Mouse (Mus musculus): ENCODE data around the gene Fuz. TPM values are rescaled to one million over a fixed set of nuclear protein-coding genes. Genes with fewer than 3 reads are reported as not detected.
A peak's percentile ranks its signal among the peaks of the same experiment; 100 is the strongest.

The Fuz gene
- polyA plus RNA-seq, 1 experiment from 2014 or later = 14.5 TPM

GRCm38 (mm10) chr7:44901230-44901722 lies 5.4 kb downstream of the Fuz start:
- Histone ChIP-seq H3K36me3 (ENCODE audit: control insufficient read depth, insufficient read depth, low read length) (peaks cover 74% of the 10 kb centered on the region), H3K27me3 (ENCODE audit: control insufficient read depth, insufficient read depth, low read length) (no peaks in the 10 kb centered on the region), H3K4me1 (ENCODE audit: control insufficient read depth in 2 of 2, insufficient read depth in 2 of 2, low read length in 2 of 2) (peaks cover 12 to 22% of the 10 kb centered on the region in 2 experiments), H3K27ac (replicated peaks in 1 of 2; ENCODE audit: control insufficient read depth in 1 of 2, insufficient read depth in 1 of 2, low read depth in 2 of 2, low read length in 2 of 2) (peak overlapping the region in 1 of 2 experiments; percentile 10; a peak in 1 of 4 replicates), H3K4me2 (ENCODE audit: low read length) (peak overlapping the region; percentile 54), H3K9me3 (ENCODE audit: control insufficient read depth, low read length) (no peaks in the 10 kb centered on the region), H3K9ac (ENCODE audit: low read length) (no peak overlapping the region), H3K4me3 (ENCODE audit: control insufficient read depth in 1 of 2, insufficient read depth in 1 of 2, low read depth in 1 of 2, low read length in 2 of 2) (peak overlapping the region; percentile 13 to 28)
- ATAC-seq (ENCODE audit: insufficient number of reproducible peaks, insufficient read depth, low FRiP score, low read depth) = no peak
- 11% methylated on average over 21 of the region's 21 CpGs for WGBS

GRCm38 (mm10) chr7:44905430-44905829 lies 9.6 kb downstream of the Fuz start:
- peaks cover 96% of the 10 kb centered on the region for H3K36me3 ChIP-seq (ENCODE audit: control insufficient read depth, insufficient read depth, low read length)
- no peak for ATAC-seq (ENCODE audit: insufficient number of reproducible peaks, insufficient read depth, low FRiP score, low read depth)
- H3K4me3 ChIP-seq (ENCODE audit: control insufficient read depth in 1 of 2, insufficient read depth in 1 of 2, low read depth in 1 of 2, low read length in 2 of 2) = no peak overlapping the region
- H3K4me2 ChIP-seq (ENCODE audit: low read length) = no peak overlapping the region
- H3K9ac ChIP-seq (ENCODE audit: low read length) = no peak overlapping the region
- no peaks in the 10 kb centered on the region for H3K9me3 ChIP-seq (ENCODE audit: control insufficient read depth, low read length)
- H3K27ac ChIP-seq (replicated peaks in 1 of 2; ENCODE audit: control insufficient read depth in 1 of 2, insufficient read depth in 1 of 2, low read depth in 2 of 2, low read length in 2 of 2) = no peak overlapping the region
- no peaks in the 10 kb centered on the region for H3K27me3 ChIP-seq (ENCODE audit: control insufficient read depth, insufficient read depth, low read length)
- H3K4me1 ChIP-seq (ENCODE audit: control insufficient read depth in 2 of 2, insufficient read depth in 2 of 2, low read length in 2 of 2) = peaks cover 6% of the 10 kb centered on the region in 2 experiments
- 84% methylated on average over 20 of the region's 20 CpGs for WGBS

- Histone ChIP-seq H3K36me3 (ENCODE audit: control insufficient read depth, insufficient read depth, low read length) (peaks cover 98% of the 10 kb centered on the region), H3K27ac (replicated peaks in 1 of 2; ENCODE audit: control insufficient read depth in 1 of 2, insufficient read depth in 1 of 2, low read depth in 2 of 2, low read length in 2 of 2) (no peak overlapping the region), H3K9me3 (ENCODE audit: control insufficient read depth, low read length) (no peaks in the 10 kb centered on the region), H3K4me3 (ENCODE audit: control insufficient read depth in 1 of 2, insufficient read depth in 1 of 2, low read depth in 1 of 2, low read length in 2 of 2) (no peak overlapping the region), H3K27me3 (ENCODE audit: control insufficient read depth, insufficient read depth, low read length) (no peaks in the 10 kb centered on the region), H3K9ac (ENCODE audit: low read length) (no peak overlapping the region), H3K4me2 (ENCODE audit: low read length) (no peak overlapping the region), H3K4me1 (ENCODE audit: control insufficient read depth in 2 of 2, insufficient read depth in 2 of 2, low read length in 2 of 2) (no peaks in the 10 kb centered on the region)
- no peak for ATAC-seq (ENCODE audit: insufficient number of reproducible peaks, insufficient read depth, low FRiP score, low read depth)
- 79% methylated on average over 15 of the region's 15 CpGs for WGBS
Measured at GRCm38 (mm10) chr7:44908706-44909476, 13.0 kb downstream of the Fuz start.

- ATAC-seq (ENCODE audit: insufficient number of reproducible peaks, insufficient read depth, low FRiP score, low read depth) = no peak
- Histone ChIP-seq H3K9ac (ENCODE audit: low read length) (no peak overlapping the region), H3K4me3 (ENCODE audit: control insufficient read depth in 1 of 2, insufficient read depth in 1 of 2, low read depth in 1 of 2, low read length in 2 of 2) (no peak overlapping the region), H3K4me2 (ENCODE audit: low read length) (no peak overlapping the region), H3K27ac (replicated peaks in 1 of 2; ENCODE audit: control insufficient read depth in 1 of 2, insufficient read depth in 1 of 2, low read depth in 2 of 2, low read length in 2 of 2) (peak overlapping the region; percentile 35 to 37; a peak in 2 of 4 replicates), H3K9me3 (ENCODE audit: control insufficient read depth, low read length) (no peaks in the 10 kb centered on the region), H3K36me3 (ENCODE audit: control insufficient read depth, insufficient read depth, low read length) (peaks cover 72% of the 10 kb centered on the region), H3K4me1 (ENCODE audit: control insufficient read depth in 2 of 2, insufficient read depth in 2 of 2, low read length in 2 of 2) (peaks cover 7 to 20% of the 10 kb centered on the region in 2 experiments), H3K27me3 (ENCODE audit: control insufficient read depth, insufficient read depth, low read length) (no peaks in the 10 kb centered on the region)
- 77% methylated on average over 2 of the region's 2 CpGs for WGBS
Measured at GRCm38 (mm10) chr7:44914396-44914795, 18.5 kb downstream of the Fuz start.

GRCm38 (mm10) chr7:44915314-44915713 lies 19.4 kb downstream of the Fuz start:
- no peak overlapping the region for H3K27ac ChIP-seq (replicated peaks in 1 of 2; ENCODE audit: control insufficient read depth in 1 of 2, insufficient read depth in 1 of 2, low read depth in 2 of 2, low read length in 2 of 2)
- no peak for ATAC-seq (ENCODE audit: insufficient number of reproducible peaks, insufficient read depth, low FRiP score, low read depth)
- peaks cover 7 to 20% of the 10 kb centered on the region in 2 experiments for H3K4me1 ChIP-seq (ENCODE audit: control insufficient read depth in 2 of 2, insufficient read depth in 2 of 2, low read length in 2 of 2)
- H3K27me3 ChIP-seq (ENCODE audit: control insufficient read depth, insufficient read depth, low read length) = no peaks in the 10 kb centered on the region
- no peak overlapping the region for H3K4me2 ChIP-seq (ENCODE audit: low read length)
- no peak overlapping the region for H3K4me3 ChIP-seq (ENCODE audit: control insufficient read depth in 1 of 2, insufficient read depth in 1 of 2, low read depth in 1 of 2, low read length in 2 of 2)
- no peaks in the 10 kb centered on the region for H3K9me3 ChIP-seq (ENCODE audit: control insufficient read depth, low read length)
- no peak overlapping the region for H3K9ac ChIP-seq (ENCODE audit: low read length)
- H3K36me3 ChIP-seq (ENCODE audit: control insufficient read depth, insufficient read depth, low read length) = peaks cover 67% of the 10 kb centered on the region
- WGBS = 90% methylated on average over 9 of the region's 9 CpGs

GRCm38 (mm10) chr7:44916191-44916590 lies 20.3 kb downstream of the Fuz start:
- ATAC-seq (ENCODE audit: insufficient number of reproducible peaks, insufficient read depth, low FRiP score, low read depth) = no peak

GRCm38 (mm10) chr7:44916881-44917280 lies 21.0 kb downstream of the Fuz start:
- Histone ChIP-seq H3K4me1 (ENCODE audit: control insufficient read depth in 2 of 2, insufficient read depth in 2 of 2, low read length in 2 of 2) (peaks cover 7 to 20% of the 10 kb centered on the region in 2 experiments), H3K9ac (ENCODE audit: low read length) (no peak overlapping the region), H3K36me3 (ENCODE audit: control insufficient read depth, insufficient read depth, low read length) (peaks cover 63% of the 10 kb centered on the region), H3K9me3 (ENCODE audit: control insufficient read depth, low read length) (no peaks in the 10 kb centered on the region), H3K4me3 (ENCODE audit: control insufficient read depth in 1 of 2, insufficient read depth in 1 of 2, low read depth in 1 of 2, low read length in 2 of 2) (no peak overlapping the region), H3K4me2 (ENCODE audit: low read length) (no peak overlapping the region), H3K27me3 (ENCODE audit: control insufficient read depth, insufficient read depth, low read length) (no peaks in the 10 kb centered on the region), H3K27ac (replicated peaks in 1 of 2; ENCODE audit: control insufficient read depth in 1 of 2, insufficient read depth in 1 of 2, low read depth in 2 of 2, low read length in 2 of 2) (no peak overlapping the region)
- ATAC-seq (ENCODE audit: insufficient number of reproducible peaks, insufficient read depth, low FRiP score, low read depth) = no peak
- WGBS = 88% methylated on average over 4 of the region's 4 CpGs

More at GRCm38 (mm10) chr7:44916191-44916590, 20.3 kb downstream of the Fuz start:
- Histone ChIP-seq H3K27ac (replicated peaks in 1 of 2; ENCODE audit: control insufficient read depth in 1 of 2, insufficient read depth in 1 of 2, low read depth in 2 of 2, low read length in 2 of 2) (no peak overlapping the region), H3K4me3 (ENCODE audit: control insufficient read depth in 1 of 2, insufficient read depth in 1 of 2, low read depth in 1 of 2, low read length in 2 of 2) (no peak overlapping the region), H3K27me3 (ENCODE audit: control insufficient read depth, insufficient read depth, low read length) (no peaks in the 10 kb centered on the region), H3K9me3 (ENCODE audit: control insufficient read depth, low read length) (no peaks in the 10 kb centered on the region), H3K36me3 (ENCODE audit: control insufficient read depth, insufficient read depth, low read length) (peaks cover 65% of the 10 kb centered on the region), H3K9ac (ENCODE audit: low read length) (no peak overlapping the region), H3K4me1 (ENCODE audit: control insufficient read depth in 2 of 2, insufficient read depth in 2 of 2, low read length in 2 of 2) (peaks cover 7 to 20% of the 10 kb centered on the region in 2 experiments), H3K4me2 (ENCODE audit: low read length) (no peak overlapping the region)
- 85% methylated on average over 6 of the region's 6 CpGs for WGBS

Measured in heart, embryonic 14.5 days (tissue).